Mouse (Mus musculus) left cerebral cortex, postnatal 14 days (tissue): Measurements from ENCODE around the gene Vegfb. TPM values are rescaled to one million over a fixed set of nuclear protein-coding genes. Genes with fewer than 3 reads are reported as not detected.

ENCODE experiments used
- DNase-seq, 2 experiments: peaks; one replicate each; pipeline ENCODE4 v3.0.0; 2021 to 2022; ENCODE audit warnings: low spot score in 2 of 2, mixed read lengths in 1 of 2
- intact Hi-C: fragments of 180-260 bp; cut with DNase I; formaldehyde crosslinking; loops from one replicate; pipeline ENCODE4 v1.15.1; 2025
- total RNA-seq, 2 experiments: library from RNA; stranded (reverse); gene quantifications; 2 replicates each; pipeline ENCODE4 v1.2.3; 2021

Gene Vegfb
- total RNA-seq, 2 experiments from 2014 or later: 64.3 to 75.4 TPM

DNA sequence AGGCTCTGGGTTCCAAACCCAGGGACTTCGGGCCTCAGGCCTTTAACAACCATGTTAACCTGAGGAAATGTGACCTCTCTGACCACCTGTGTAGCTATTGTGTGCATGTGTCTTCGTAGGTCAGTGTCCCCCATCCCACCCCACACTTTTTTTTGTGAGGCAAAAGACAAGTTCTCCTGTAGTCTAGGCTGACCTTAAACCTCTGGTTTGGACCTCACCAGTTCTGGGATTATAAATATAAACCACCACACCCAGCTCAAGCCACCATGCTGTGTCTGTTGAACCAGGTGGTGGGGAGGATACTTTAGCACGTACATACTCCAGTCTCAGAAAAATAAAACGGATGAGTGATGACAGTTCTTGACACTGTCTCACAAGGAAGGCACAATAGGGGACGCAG, 37.5 kb downstream of the Vegfb start:
- intact Hi-C loops: no loop called here
- DNase-seq: no peak

DNA sequence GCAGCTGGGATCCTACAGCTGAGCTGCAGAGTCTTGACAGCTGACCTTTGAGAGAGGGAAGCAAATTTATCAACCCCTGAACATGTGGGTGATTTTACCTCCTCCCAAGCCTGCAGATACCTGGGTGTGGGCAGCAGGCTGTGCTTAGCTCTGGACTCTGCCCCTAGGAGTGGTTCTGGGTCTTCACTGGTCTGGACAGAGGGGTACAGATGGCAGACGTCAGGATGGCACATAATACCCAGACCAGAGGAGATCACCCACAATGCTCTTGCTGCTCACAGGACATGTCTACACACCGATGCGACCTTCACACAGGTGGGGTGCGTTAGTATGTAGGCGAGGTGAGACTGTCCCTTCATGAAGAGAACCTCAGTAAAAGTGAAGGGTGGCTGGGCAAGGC, 37.9 kb downstream of the Vegfb start:
- intact Hi-C loops: no loop called here
- no peak for DNase-seq

DNA sequence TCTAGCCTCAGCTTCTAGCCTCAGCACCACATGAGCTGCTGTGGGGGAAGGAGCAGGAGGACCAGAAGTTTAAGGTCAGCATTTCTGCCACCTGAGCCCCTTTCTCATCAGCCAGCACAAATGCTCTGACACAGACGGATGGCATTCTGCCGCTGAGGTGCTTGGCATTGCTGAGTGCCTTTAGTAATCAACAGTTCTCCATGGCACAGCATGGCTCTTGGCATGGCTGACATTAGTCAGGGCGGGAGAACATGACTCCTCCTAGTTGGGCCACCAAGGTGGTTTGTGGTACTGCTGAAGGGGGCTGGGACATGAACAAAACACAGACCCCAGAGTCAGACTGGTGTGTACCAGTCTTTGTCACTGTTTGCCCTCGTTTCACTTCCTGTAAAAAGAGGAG, 39.3 kb downstream of the Vegfb start:
- no peak for DNase-seq
- intact Hi-C loops: no loop called here

DNA sequence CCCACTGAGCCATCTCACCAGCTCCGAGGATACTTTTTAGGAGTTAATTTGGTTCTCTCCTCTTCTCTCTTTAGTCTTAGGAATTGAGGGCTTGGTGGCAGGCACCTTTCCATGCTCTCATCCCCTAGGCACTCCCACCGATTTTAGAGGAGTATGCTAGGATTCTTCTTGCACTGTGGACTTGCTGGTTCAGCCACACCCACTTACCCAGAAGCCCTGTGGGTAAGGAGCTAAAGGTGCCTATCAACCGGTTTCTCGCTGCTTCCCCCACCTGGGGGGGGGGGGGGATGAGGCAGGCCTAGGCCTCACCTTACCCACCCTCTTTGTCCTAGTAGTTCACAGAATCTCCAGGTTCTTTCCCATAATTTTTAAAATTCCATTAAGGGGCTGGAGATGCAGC, 39.7 kb downstream of the Vegfb start:
- no peak for DNase-seq
- intact Hi-C loops: no loop called here

DNA sequence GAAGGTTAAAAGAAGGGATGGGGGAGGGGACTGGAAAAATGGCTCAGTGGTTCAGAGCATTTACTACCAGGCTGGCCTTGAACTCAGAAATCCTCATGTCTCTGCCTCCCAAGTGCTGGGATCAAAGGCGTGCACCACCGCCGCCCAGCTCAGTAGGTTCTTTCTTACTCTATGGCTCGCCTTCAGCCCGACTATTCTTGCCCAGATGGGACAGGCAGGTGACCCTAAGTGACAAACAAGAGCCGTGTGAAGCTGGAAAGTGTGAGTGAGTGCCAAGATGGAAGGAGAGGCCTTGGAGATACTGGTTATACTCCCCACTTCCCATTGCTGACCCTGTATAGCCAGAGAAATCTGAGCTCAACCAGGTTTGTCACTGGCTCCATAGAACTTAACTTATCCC, 43.7 kb downstream of the Vegfb start:
- intact Hi-C loops: loop anchor here (5.0 kb wide), 1 partner anchor 34 kb away; the partner anchor contains the start of gene Plcb3
- DNase-seq: no peak

DNA sequence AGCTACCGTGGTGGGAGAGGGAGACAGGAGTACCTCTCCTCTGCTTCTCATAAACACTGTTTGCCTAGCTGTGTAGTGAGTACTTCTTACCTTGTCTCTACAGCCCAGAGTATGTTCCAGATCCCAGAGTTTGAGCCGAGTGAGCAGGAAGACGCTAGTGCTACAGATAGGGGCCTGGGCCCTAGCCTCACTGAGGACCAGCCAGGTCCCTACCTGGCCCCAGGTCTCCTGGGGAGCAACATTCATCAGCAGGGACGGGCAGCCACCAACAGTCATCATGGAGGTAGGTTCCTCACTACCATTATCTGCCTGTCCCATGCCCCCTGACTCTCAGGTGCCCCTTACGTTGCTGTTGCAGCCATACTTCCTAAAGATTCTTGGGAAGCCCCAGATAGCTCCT, 44.7 kb downstream of the Vegfb start:
- intact Hi-C loops: loop anchor here (5.0 kb wide), 1 partner anchor 35 kb away; the partner anchor contains the start of gene Plcb3

DNA sequence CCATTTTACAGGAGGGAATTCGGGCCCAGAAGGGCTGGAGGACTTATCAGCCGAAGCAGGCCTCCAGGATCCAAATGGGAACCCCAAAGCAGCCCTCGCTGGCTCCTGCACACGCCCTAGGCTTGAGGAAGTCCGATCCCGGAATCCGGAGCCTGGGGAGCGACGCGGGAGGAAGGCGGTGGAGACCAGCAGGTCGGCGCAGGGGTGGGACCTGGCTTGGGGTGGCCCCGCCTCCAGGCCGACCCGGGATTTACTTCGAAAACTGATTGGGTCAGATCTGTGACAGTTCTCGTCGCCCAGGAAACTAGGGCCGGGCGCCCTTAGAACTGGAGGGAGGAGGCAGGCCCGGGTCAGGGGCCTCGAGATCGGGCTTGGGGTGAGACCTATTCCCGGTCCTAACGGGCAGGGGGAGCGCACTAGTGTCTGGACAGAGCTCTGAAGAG, 45.2 kb downstream of the Vegfb start, which contains the start of gene Gpr137:
TSS of gene Gpr137 (minus strand) at position 232 of the 443 bp plus-strand sequence.
- intact Hi-C loops: loop anchor here (5.0 kb wide), 1 partner anchor 35 kb away; the partner anchor contains the start of gene Plcb3
- DNase-seq: peak; percentile 91 to 92

More for the DNA sequence above, 44.7 kb downstream of the Vegfb start:
- DNase-seq: no peak

DNA sequence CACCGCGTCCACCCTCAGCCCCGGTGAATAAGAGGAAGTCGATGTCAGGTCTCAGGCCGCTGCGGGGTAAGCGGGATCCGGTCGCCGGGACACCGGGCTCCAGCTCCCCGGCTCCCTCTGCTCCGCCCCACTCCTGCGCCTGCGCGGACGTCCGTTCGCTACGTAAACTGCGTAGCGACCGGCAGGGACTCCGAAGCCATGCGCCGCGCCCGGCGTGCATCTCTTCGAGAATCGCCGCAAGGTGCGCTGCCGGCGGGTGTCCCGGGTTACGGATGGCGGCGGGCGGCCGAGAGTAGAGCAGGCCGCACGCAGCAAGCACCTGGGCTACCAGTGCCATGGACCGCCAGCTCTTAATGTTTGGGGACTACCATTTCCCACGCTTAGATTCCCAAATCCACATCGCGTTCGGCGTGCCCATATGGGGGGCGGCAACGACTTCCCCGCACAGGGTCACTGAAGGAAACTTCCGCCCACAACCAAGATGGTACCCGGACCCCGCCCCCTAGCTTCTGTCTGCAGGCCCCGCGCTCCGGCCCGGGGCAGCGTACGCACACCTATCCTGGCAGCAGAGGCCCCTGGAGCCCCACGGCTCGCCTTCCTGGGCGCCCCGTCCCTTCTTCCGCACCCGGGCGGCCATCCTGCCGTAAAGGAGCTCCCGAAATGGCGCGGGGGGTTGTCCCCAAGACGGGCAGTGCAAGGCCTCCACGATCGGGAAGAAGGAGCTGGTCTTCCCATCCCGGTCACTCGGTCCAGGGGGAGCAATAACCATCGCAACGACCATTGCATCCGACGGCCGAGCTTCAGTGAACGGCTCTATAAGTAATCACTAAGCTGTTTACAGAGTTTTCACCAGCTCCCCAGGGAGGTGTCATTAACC, 45.8 kb downstream of the Vegfb start, which contains the start of gene Bad:
TSS of gene Bad (plus strand) at position 490 of the 877 bp plus-strand sequence.
- peak; percentile 90 to 96 for DNase-seq
- intact Hi-C loops: loop anchor here (5.0 kb wide), 1 partner anchor 36 kb away; the partner anchor contains the start of gene Plcb3

DNA sequence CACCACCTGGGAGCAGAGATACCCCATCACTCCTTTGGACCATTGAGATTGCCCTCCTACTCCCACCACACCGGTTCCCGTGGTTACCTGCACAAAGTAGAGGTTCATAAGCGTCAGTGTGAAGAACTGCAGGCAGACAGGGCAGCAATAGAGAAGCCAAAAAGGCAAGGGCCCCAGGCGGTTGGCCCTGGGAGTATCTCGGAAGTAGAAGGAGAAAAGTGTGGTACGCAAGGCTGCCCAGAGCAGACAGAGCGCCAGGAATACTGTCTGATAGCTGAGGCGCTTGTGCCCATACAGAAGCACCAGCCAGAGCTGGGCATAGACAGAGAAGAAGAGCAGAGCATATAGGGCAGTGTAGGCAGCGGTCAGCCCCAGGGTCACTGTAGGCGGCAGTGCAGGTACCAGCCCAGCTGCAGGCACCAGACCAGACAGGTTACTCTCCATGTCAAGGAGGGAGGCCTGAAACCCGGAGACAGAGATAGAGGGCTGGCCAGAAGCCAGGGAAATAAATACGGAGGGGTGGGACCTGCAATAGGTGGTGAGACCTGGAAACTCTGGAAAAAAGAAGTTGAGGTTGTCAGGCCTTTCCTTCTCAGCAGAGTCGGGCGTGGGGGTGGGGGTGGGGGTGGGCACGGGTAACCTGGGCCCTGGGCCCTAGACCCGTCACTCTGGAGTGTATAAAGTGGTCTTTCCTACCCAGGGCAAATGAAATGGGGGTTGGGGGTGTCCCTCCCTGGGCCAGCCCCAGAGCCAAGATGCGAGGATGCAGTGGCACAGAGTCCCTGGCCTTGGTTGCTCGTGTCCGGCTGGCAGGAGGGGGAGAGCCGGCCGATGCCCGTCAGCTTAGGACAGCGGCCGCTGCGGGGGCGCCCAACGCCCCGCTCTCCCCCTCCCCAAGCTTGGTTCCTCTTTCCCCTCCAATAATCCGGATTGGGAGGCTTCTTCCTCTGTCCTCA, 46.8 kb downstream of the Vegfb start:
- DNase-seq: no peak
- intact Hi-C loops: loop anchor here (5.0 kb wide), 1 partner anchor 37 kb away; the partner anchor contains the start of gene Plcb3

DNA sequence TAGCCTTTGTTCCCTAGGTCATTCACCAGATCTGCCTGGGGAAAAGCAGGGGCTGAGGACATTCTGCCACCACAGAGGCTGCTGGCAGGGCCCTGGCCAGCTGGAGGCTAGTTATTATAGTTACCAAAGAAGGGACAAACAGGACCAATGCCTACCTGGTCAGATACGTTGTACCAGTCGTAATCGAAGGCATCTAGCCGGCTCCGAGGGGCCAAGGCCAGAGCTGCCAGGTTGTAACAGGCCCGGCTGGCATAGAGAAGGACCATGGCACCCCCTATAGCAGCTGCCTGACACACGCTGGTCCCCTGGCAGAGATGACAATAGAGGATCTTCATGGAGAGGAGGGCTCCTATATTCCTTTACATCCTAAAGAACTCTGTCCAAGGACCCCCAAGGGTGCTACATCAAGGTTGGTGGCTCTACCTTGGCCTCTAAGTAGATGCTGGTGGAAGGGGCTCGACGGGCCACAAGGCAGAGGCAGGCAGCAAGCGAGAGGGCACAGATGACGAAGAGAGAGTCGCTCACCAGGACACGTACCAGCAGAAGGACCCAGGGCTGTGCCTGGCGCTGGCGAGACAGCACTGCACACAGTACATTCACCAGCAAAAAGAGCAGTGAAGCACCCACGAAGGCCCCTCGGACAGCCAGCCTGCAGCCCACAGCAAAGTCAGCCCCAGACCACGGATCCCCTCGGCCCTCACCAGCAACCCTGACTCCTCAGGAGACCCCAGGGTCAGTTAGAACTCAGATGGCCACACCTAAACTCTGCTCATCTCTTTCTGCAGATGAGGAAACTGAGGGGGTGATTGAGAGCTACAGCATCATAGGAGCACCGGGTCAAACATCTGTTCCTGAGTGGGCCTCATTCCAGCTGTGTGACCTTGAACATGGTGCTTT, 48.1 kb downstream of the Vegfb start:
- DNase-seq: no peak
- intact Hi-C loops: loop anchor here (5.0 to 10.0 kb wide), 2 partner anchors 38 to 445 kb away; partner anchors contain the start of gene Plcb3

DNA sequence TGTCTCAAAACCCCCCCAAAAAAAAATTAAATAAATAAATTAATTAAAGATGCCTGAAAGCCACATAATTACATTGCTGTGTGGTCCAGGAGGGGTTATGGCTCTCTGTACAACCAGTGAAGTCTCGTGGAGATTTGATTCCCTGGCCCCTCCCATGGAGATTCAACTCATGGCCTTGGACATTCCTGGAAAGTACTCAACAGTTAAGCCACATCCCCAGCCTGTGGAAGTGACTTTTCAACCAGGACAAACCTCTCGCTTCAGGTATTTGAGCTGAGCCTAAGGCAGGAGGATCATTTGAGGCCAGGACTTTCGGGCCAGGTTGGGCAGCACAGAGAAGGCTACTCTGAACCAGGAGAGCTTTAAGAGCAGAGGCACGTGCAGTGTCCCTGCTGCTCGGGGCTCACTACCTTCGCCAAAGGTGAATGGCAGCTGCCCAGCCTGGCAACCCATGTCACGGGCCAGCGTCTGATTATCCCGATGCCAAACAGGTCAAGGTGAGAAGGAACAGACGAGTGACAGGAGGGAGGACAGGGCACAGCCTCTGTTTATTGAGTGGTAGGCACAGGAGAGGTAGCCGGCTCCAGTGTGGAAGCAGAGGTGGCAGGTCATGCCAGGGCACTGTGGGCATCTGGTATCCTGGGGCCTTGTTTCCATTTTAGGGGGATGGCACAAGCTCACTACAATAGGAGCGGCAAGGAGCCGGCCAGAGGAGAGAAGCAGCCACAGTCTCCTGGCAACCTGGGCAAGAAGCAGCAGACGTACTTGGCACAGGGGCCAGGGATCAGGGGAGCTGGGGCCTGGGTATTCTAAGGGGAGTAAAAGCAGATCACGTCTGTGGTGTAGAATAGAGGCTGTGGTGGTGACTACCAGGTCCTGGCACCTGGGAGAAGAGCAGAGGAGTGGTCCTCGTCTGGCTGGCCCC, 49.6 kb downstream of the Vegfb start:
- DNase-seq: no peak
- intact Hi-C loops: loop anchor here (10.0 kb wide), 1 partner anchor 443 kb away; no protein-coding TSS in a partner anchor

DNA sequence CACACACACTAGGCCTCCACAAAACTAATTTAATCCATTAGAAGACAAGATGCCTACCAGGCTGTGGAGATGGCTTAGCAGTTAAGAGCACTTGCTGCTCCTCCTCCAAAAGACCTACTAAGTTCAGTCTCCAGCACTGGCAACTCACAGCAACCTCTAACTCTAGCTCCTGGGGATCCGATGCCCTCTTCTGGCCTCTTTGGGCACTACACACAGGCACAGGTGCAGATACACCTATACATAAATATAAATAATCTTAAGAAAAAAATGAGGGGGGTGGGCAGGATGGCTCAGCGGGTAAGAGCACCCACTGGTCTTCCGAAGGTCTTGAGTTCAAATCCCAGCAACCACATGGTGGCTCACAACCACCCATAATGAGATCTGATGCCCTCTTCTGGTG, 51.2 kb downstream of the Vegfb start:
- DNase-seq: no peak
- intact Hi-C loops: loop anchor here (10.0 kb wide), 1 partner anchor 441 kb away; no protein-coding TSS in a partner anchor

DNA sequence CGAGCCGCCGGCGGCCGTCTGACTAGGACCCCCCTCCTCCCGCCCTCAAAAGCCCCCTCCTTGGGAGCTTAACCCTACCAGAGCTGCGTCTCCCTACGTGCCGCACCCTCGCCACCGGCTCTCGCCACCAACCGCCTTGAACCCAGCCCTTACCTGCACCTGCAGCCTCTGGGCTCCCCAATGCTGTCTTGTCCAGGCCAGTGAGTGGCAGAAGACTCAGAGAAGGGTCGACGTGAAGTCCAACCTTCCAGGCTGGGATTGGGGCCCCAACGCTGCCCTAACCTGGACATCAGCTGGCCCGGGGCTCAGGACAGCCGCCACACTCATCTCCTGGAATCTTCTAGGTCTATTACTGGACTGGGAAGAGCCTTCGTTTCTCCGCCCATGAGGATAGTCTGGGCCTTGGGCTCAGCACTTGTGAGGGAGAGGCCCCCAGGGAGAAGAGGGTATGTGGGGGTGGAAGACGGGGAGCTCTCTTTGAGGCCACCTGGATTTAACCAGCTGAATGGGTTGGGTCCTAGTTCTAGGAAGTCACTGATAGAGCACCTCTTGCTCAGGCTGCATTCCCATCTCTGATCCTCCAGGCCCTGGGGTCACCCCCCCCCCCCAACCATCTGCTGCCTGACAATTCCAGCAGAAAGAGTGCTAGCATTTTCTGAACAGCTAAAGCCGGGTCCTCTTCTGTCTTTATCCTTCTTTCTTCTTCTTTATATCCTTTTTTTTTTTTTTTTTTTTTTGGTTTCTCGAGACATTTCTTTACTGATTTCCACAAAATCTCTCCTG, 53.1 kb downstream of the Vegfb start, which contains the start of gene Kcnk4:
TSS of gene Kcnk4 (minus strand) at position 321 of the 783 bp plus-strand sequence.
- intact Hi-C loops: loop anchor here (5.0 to 10.0 kb wide), 2 partner anchors 83 to 440 kb away; partner anchors contain the start of gene Fermt3
- no peak for DNase-seq

DNA sequence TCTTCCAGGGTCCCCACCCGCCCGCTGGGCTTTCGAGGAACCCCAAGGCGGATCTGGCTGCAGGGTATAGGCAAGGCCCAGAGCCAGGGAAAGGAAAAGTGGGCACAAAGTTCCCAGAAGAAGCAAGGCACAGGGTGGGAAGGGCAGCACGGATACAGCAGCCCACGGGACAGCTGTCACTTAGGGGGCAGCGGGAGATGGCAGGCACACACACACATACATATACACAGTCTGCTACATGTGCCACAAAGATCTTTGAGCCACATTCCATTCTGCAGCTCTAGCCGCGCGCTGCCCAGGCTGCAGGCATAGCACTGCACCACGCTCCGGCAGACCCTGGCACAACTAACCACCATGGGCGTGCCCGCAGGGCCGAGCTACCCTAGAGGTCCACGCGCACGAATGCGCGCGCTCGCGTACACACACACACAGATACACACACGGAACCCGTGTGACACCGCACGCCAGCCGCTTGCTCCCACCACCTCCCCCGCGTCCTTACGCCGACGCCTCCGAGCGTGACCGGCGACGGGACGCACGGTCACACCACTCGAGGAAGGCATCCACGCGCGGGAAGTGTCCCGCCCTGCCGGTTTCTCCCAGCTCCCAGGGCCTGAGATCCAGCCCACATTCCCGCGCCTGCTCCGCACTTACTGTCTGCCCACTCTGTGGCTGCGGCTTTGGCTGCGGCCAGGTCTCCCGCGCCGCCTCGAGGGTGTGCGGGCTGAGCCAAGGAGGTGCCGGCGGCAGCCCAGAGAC, 53.8 kb downstream of the Vegfb start:
- DNase-seq: peak; percentile 56 to 63
- intact Hi-C loops: loop anchor here (5.0 to 10.0 kb wide), 2 partner anchors 84 to 439 kb away; partner anchors contain the start of gene Fermt3

DNA sequence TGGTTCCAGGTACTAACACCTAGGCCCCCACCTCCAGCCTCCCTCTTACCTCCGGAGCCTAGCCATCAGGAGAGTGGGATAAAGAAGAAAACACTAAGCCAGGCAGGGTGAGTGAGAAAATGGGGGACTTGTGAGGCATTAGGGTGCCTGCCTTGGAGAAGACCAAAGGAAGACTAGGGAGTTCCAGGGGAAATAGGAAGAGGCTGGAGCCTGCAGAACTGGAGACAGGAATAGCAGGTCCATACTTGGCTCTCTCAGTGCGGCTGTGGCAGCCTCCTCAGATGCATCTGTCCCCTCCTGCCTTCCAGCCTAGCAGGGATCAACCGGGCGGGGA, 54.4 kb downstream of the Vegfb start:
- intact Hi-C loops: loop anchor here (5.0 to 10.0 kb wide), 2 partner anchors 84 to 438 kb away; partner anchors contain the start of gene Fermt3
- DNase-seq: no peak
